Mouse (Mus musculus) thymus, adult 2 months (tissue): ENCODE measurements at regions not wholly inside any gene's neighbourhood (a gene's known extent, or its start where the extent isn't known, plus 50 kb on each side); places are given as distances from the start of the nearest gene placed in this dataset.

Experiments
- CTCF ChIP-seq: fragments of 200-500 bp; IDR thresholded peaks from 2 replicates; pipeline ENCODE4 v1.5.1; 2012; ENCODE audit warnings: mild to moderate bottlenecking, control low read depth, low read length, moderate library complexity, borderline replicate concordance; ENCODE audit not compliant: control insufficient read depth, poor library complexity, insufficient read depth; ENCODE audit errors: extremely low read depth
- POLR2A ChIP-seq: fragments of 200-500 bp; IDR thresholded peaks from 2 replicates; pipeline ENCODE4 v1.6.1; 2012; ENCODE audit warnings: mild to moderate bottlenecking, low read length, control low read depth, moderate library complexity; ENCODE audit not compliant: control insufficient read depth, poor library complexity, insufficient read depth; ENCODE audit errors: extremely low read depth

DNA sequence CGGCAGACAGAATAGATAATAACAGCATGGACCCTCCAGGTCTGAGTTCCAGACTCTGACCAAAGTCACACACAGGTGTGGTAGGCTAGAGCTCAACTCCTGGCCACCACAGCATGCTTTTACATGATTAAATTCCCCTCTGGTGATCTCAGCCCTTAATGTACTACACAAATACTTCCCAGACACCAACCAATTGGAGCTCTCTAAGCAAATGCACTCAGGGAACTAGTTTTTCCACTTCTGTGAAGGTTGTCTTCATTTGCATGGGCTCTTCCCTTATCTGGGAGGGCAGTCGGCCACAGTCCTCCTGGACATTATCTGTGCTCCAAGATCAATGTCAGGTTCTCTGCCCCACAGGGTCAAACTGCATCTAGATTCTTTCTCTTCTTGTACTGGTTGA is 162.0 kb upstream of the Tnfaip3 start:
- no peak for TF ChIP-seq CTCF
- no peak for TF ChIP-seq POLR2A
